Mouse (Mus musculus) forebrain, embryonic 10.5 days (tissue): Measurements from ENCODE around the gene Adamts15. TPM values are rescaled to one million over a fixed set of nuclear protein-coding genes. Genes with fewer than 3 reads are reported as not detected.

Source experiments
- DNase-seq: peaks from one replicate; pipeline ENCODE4 v3.0.0-alpha.2; 2017; ENCODE audit warnings: low spot score; ENCODE audit errors: extremely low spot score
- H3K27ac ChIP-seq: fragments of 300-500 bp; sonication (generic); 2 replicates; pipeline ENCODE4 v1.5.1; 2016; ENCODE audit warnings: mild to moderate bottlenecking
- H3K27me3 ChIP-seq: fragments of 300-500 bp; sonication (generic); 2 replicates; pipeline ENCODE4 v1.6.1; 2016; ENCODE audit warnings: mild to moderate bottlenecking; ENCODE audit not compliant: poor library complexity, severe bottlenecking
- H3K36me3 ChIP-seq: fragments of 300-500 bp; sonication (generic); replicated peaks from 2 replicates; pipeline ENCODE4 v1.6.1; 2016; ENCODE audit warnings: mild to moderate bottlenecking, moderate library complexity
- H3K4me1 ChIP-seq: fragments of 300-500 bp; sonication (generic); 2 replicates; pipeline ENCODE4 v1.6.1; 2016
- H3K4me3 ChIP-seq: fragments of 300-500 bp; sonication (generic); 2 replicates; pipeline ENCODE4 v1.5.1; 2016; ENCODE audit warnings: mild to moderate bottlenecking, moderate library complexity
- H3K9me3 ChIP-seq: fragments of 300-500 bp; sonication (generic); 2 replicates; pipeline ENCODE4 v1.6.1; 2016; ENCODE audit warnings: mild to moderate bottlenecking, moderate library complexity
- WGBS: fragments of 180-500 bp; shearing (Covaris S2); methylation state at CpG from one replicate; pipeline ENCODE4 v1.1.7; 2016; 5-methylcytosine and 5-hydroxymethylcytosine counted together
- polyA plus RNA-seq: library from polyadenylated mRNA; unstranded; fragments of >200 nt; fragmentation: Nextera tagmentation; extraction: Ambion mirVana; gene quantifications from 2 replicates; pipeline ENCODE4 v1.2.1, GENCODE M21; 2016

The Adamts15 gene
- 8.2 and 8.6 TPM in 2 replicates for polyA plus RNA-seq

- peak within 1 kb of the TSS; percentile 62 for H3K4me3 ChIP-seq
- H3K27ac ChIP-seq: peak within 1 kb of the TSS; percentile 69
Observed at GRCm38 (mm10) chr9:30922197-30922894, at the start of gene Adamts15. Adamts15 (minus strand) TSS chr9:30922452.

GRCm38 (mm10) chr9:30971967-30972366 lies 49.7 kb upstream of the Adamts15 start:
- peaks cover 7% of the 10 kb centered on the region; the same call in 1 of the 2 replicates for H3K4me1 ChIP-seq
- no peaks in the 10 kb centered on the region for H3K9me3 ChIP-seq
- H3K27ac ChIP-seq: no peak overlapping the region
- no peak overlapping the region for H3K4me3 ChIP-seq
- DNase-seq: no peak
- H3K36me3 ChIP-seq: no peaks in the 10 kb centered on the region
- no peaks in the 10 kb centered on the region for H3K27me3 ChIP-seq
- WGBS: 62% methylated on average over 4 of the region's 4 CpGs

More at GRCm38 (mm10) chr9:30922197-30922894, at the start of gene Adamts15:
- no peaks in the 10 kb centered on the region for H3K9me3 ChIP-seq
- under 1% methylated on average over 47 of the region's 47 CpGs for WGBS
- peaks cover 49% of the 10 kb centered on the region for H3K27me3 ChIP-seq
- DNase-seq: peak; percentile 73
- H3K4me1 ChIP-seq: peaks cover 35% of the 10 kb centered on the region
- H3K36me3 ChIP-seq: no peaks in the 10 kb centered on the region

GRCm38 (mm10) chr9:30970001-30970400 lies 47.7 kb upstream of the Adamts15 start:
- H3K4me3 ChIP-seq: no peak overlapping the region
- WGBS: 75% methylated on average over 3 of the region's 3 CpGs

GRCm38 (mm10) chr9:30968130-30968529 lies 45.9 kb upstream of the Adamts15 start:
- WGBS: 88% methylated on average over 6 of the region's 6 CpGs
- Histone ChIP-seq H3K27me3 (no peaks in the 10 kb centered on the region), H3K27ac (no peak overlapping the region), H3K4me3 (no peak overlapping the region), H3K4me1 (peaks cover 7% of the 10 kb centered on the region; the same call in 1 of the 2 replicates), H3K36me3 (no peaks in the 10 kb centered on the region), H3K9me3 (no peaks in the 10 kb centered on the region)
- no peak for DNase-seq

More at GRCm38 (mm10) chr9:30970001-30970400, 47.7 kb upstream of the Adamts15 start:
- peaks cover 7% of the 10 kb centered on the region; the same call in 1 of the 2 replicates for H3K4me1 ChIP-seq
- H3K27me3 ChIP-seq: no peaks in the 10 kb centered on the region
- no peak overlapping the region for H3K27ac ChIP-seq
- DNase-seq: no peak
- H3K9me3 ChIP-seq: no peaks in the 10 kb centered on the region
- no peaks in the 10 kb centered on the region for H3K36me3 ChIP-seq

- peaks cover 7% of the 10 kb centered on the region; the same call in 1 of the 2 replicates for H3K4me1 ChIP-seq
- no peak overlapping the region for H3K27ac ChIP-seq
- no peak overlapping the region for H3K4me3 ChIP-seq
- 59% methylated on average over 7 of the region's 7 CpGs for WGBS
- no peaks in the 10 kb centered on the region for H3K36me3 ChIP-seq
- H3K27me3 ChIP-seq: no peaks in the 10 kb centered on the region
- DNase-seq: no peak
- no peaks in the 10 kb centered on the region for H3K9me3 ChIP-seq
Observed at GRCm38 (mm10) chr9:30966881-30967280, 44.6 kb upstream of the Adamts15 start.

GRCm38 (mm10) chr9:30964685-30965084 lies 42.4 kb upstream of the Adamts15 start:
- no peak overlapping the region for H3K27ac ChIP-seq
- H3K36me3 ChIP-seq: no peaks in the 10 kb centered on the region
- H3K9me3 ChIP-seq: no peaks in the 10 kb centered on the region
- H3K4me1 ChIP-seq: peaks cover 3% of the 10 kb centered on the region; the same call in 1 of the 2 replicates
- no peak for DNase-seq
- H3K27me3 ChIP-seq: no peaks in the 10 kb centered on the region
- 87% methylated on average over 10 of the region's 10 CpGs for WGBS
- no peak overlapping the region for H3K4me3 ChIP-seq

- Histone ChIP-seq H3K4me1 (no peaks in the 10 kb centered on the region), H3K4me3 (no peak overlapping the region), H3K27me3 (no peaks in the 10 kb centered on the region), H3K9me3 (no peaks in the 10 kb centered on the region), H3K27ac (no peak overlapping the region), H3K36me3 (no peaks in the 10 kb centered on the region)
- 92% methylated on average over 4 of the region's 4 CpGs for WGBS
- DNase-seq: no peak
Observed at GRCm38 (mm10) chr9:30963780-30964179, 41.5 kb upstream of the Adamts15 start.

- Histone ChIP-seq H3K27ac (no peak overlapping the region), H3K4me3 (no peak overlapping the region), H3K27me3 (no peaks in the 10 kb centered on the region), H3K4me1 (no peaks in the 10 kb centered on the region), H3K9me3 (no peaks in the 10 kb centered on the region), H3K36me3 (no peaks in the 10 kb centered on the region)
- 92% methylated on average over 9 of the region's 9 CpGs for WGBS
- no peak for DNase-seq
Observed at GRCm38 (mm10) chr9:30955246-30955645, 33.0 kb upstream of the Adamts15 start.

- WGBS: 67% methylated on average over 8 of the region's 8 CpGs
- Histone ChIP-seq H3K27ac (no peak overlapping the region), H3K36me3 (no peaks in the 10 kb centered on the region), H3K9me3 (no peaks in the 10 kb centered on the region), H3K27me3 (no peaks in the 10 kb centered on the region), H3K4me3 (no peak overlapping the region), H3K4me1 (no peaks in the 10 kb centered on the region)
- no peak for DNase-seq
Observed at GRCm38 (mm10) chr9:30953287-30953686, 31.0 kb upstream of the Adamts15 start.

- 90% methylated on average over 5 of the region's 5 CpGs for WGBS
Observed at GRCm38 (mm10) chr9:30951461-30951860, 29.2 kb upstream of the Adamts15 start.

GRCm38 (mm10) chr9:30950592-30950991 lies 28.3 kb upstream of the Adamts15 start:
- H3K27ac ChIP-seq: no peak overlapping the region
- no peak for DNase-seq
- H3K27me3 ChIP-seq: peaks cover 14% of the 10 kb centered on the region
- no peaks in the 10 kb centered on the region for H3K36me3 ChIP-seq
- H3K4me3 ChIP-seq: no peak overlapping the region
- WGBS: 89% methylated on average over 4 of the region's 4 CpGs
- H3K9me3 ChIP-seq: no peaks in the 10 kb centered on the region
- no peaks in the 10 kb centered on the region for H3K4me1 ChIP-seq

More at GRCm38 (mm10) chr9:30951461-30951860, 29.2 kb upstream of the Adamts15 start:
- Histone ChIP-seq H3K27ac (no peak overlapping the region), H3K4me1 (no peaks in the 10 kb centered on the region), H3K27me3 (peaks cover 5% of the 10 kb centered on the region), H3K36me3 (no peaks in the 10 kb centered on the region), H3K9me3 (no peaks in the 10 kb centered on the region), H3K4me3 (no peak overlapping the region)
- DNase-seq: no peak

- no peaks in the 10 kb centered on the region for H3K36me3 ChIP-seq
- H3K27me3 ChIP-seq: peaks cover 20% of the 10 kb centered on the region
- no peaks in the 10 kb centered on the region for H3K4me1 ChIP-seq
- DNase-seq: no peak
- H3K4me3 ChIP-seq: no peak overlapping the region
- H3K9me3 ChIP-seq: no peaks in the 10 kb centered on the region
- WGBS: 83% methylated on average over 4 of the region's 4 CpGs
- H3K27ac ChIP-seq: no peak overlapping the region
Observed at GRCm38 (mm10) chr9:30949971-30950370, 27.7 kb upstream of the Adamts15 start.

- no peaks in the 10 kb centered on the region for H3K36me3 ChIP-seq
- no peaks in the 10 kb centered on the region for H3K4me1 ChIP-seq
- WGBS: 92% methylated on average over 3 of the region's 3 CpGs
- peaks cover 26% of the 10 kb centered on the region for H3K27me3 ChIP-seq
- H3K4me3 ChIP-seq: no peak overlapping the region
- no peak overlapping the region for H3K27ac ChIP-seq
- no peak for DNase-seq
- no peaks in the 10 kb centered on the region for H3K9me3 ChIP-seq
Observed at GRCm38 (mm10) chr9:30949422-30949821, 27.2 kb upstream of the Adamts15 start.
